Mouse (Mus musculus) embryonic facial prominence, embryonic 14.5 days (tissue): Measurements from ENCODE around the gene Gm8909. TPM values are rescaled to one million over a fixed set of nuclear protein-coding genes. Genes with fewer than 3 reads are reported as not detected.
A peak's percentile ranks its signal among the peaks of the same experiment; 100 is the strongest.
"Not testable (repeated sequence)": the region's sequence is repeated elsewhere in the genome, so short reads cannot be mapped to it uniquely, and the experiment has no call there.

ENCODE experiments used
- ATAC-seq: fragments of 200-750 bp; cut with Nextera tagmentation; 2 replicates; pipeline ENCODE4 v1.8.0; 2017; ENCODE audit warnings: low read depth, moderate number of reproducible peaks, moderate TSS enrichment
- DNase-seq: peaks from one replicate; pipeline ENCODE4 v3.0.0-alpha.2; 2015; ENCODE audit warnings: low spot score
- H3K27ac ChIP-seq: fragments of 300-500 bp; sonication (generic); replicated peaks from 2 replicates; pipeline ENCODE4 v1.5.1; 2014; ENCODE audit warnings: low read depth, mild to moderate bottlenecking, low read length, moderate library complexity
- H3K27me3 ChIP-seq: fragments of 300-500 bp; sonication (generic); replicated peaks from 2 replicates; pipeline ENCODE4 v1.6.1; 2014; ENCODE audit warnings: low read length; ENCODE audit not compliant: control insufficient read depth, insufficient read depth
- H3K36me3 ChIP-seq: fragments of 300-500 bp; sonication (generic); 2 replicates; pipeline ENCODE4 v1.6.1; 2014; ENCODE audit warnings: low read length, mixed read lengths; ENCODE audit not compliant: control insufficient read depth, insufficient read depth
- H3K4me1 ChIP-seq: fragments of 300-500 bp; sonication (generic); 2 replicates; pipeline ENCODE4 v1.6.1; 2014; ENCODE audit warnings: antibody characterized with exemption, low read length; ENCODE audit not compliant: control insufficient read depth, insufficient read depth
- H3K4me2 ChIP-seq: fragments of 300-500 bp; sonication (generic); 2 replicates; pipeline ENCODE4 v1.6.1; 2014; ENCODE audit warnings: low read depth, mild to moderate bottlenecking, low read length, moderate library complexity, mixed read lengths
- H3K4me3 ChIP-seq: fragments of 300-500 bp; sonication (generic); 2 replicates; pipeline ENCODE4 v1.5.1; 2014; ENCODE audit warnings: low read depth, mild to moderate bottlenecking, low read length
- H3K9ac ChIP-seq: fragments of 300-500 bp; sonication (generic); 2 replicates; pipeline ENCODE4 v1.6.1; 2014; ENCODE audit warnings: low read depth, mild to moderate bottlenecking, low read length, moderate library complexity, mixed read lengths
- H3K9me3 ChIP-seq: fragments of 300-500 bp; sonication (generic); 2 replicates; pipeline ENCODE4 v1.6.1; 2016; ENCODE audit warnings: low read length; ENCODE audit not compliant: control insufficient read depth
- WGBS: fragments of 180-500 bp; shearing (Covaris S2); extraction: QIAGEN DNeasy Blood & Tissue Kit; methylation state at CpG from one replicate; pipeline ENCODE4 v1.1.7; 2014; 5-methylcytosine and 5-hydroxymethylcytosine counted together
- polyA plus RNA-seq: library from polyadenylated mRNA; unstranded; fragments of >200 nt; fragmentation: Nextera tagmentation; extraction: Ambion mirVana; gene quantifications from 2 replicates; pipeline ENCODE4 v1.2.1, GENCODE M21; 2014

Gm8909 gene
- polyA plus RNA-seq, 1 experiment from 2014 or later: not detected

DNA sequence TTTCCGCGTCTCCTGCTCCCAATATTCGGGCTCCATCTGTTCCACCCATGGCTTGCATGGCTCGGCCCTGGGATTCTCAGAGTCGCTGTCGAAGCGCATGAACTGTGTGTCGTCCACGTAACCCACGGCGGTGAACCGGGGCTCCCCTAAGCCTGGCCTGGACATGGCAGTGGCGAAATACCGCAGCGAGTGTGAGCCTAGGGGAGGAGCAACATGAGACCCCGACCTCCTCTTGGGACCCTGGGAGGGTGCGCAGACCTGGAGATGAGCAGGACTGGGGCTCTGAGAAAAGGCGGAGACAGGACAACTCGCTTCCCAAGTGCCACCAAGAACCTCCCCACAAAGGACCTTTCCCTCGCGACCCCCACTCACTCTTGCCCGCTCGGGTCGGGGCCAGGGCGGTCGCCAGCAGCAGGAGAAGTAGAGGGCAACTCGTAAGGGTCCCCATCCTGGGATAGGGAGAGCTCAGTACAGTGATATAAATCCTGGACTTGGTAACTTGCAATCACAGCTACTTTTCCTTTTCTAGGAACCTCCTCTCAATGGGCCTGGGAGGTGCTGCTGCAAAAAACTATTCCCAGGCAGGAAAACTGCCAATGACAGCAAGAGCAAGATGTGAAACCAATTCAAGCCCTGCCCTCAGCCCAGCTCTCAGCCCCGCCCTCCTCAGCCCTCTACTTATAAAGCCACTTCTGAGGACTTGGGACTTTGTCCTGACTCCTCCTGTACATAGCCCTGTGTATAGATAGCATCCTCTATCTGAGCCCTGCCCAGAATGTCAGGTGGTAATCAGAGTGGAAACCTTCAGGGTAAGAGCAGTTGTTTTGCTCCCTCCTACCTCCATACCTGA lies 39.1 kb downstream of the Gm8909 start, which contains the start of gene Gm7030:
Gm7030 (minus strand) TSS at position 458 of the 850 bp plus-strand sequence.
- H3K9me3 ChIP-seq, ATAC-seq, H3K4me3 ChIP-seq, H3K9ac ChIP-seq, H3K27me3 ChIP-seq, H3K36me3 ChIP-seq, H3K4me1 ChIP-seq, H3K4me2 ChIP-seq, DNase-seq, H3K27ac ChIP-seq: not testable (repeated sequence)
- 17% methylated on average over 20 of the region's 28 CpGs for WGBS

DNA sequence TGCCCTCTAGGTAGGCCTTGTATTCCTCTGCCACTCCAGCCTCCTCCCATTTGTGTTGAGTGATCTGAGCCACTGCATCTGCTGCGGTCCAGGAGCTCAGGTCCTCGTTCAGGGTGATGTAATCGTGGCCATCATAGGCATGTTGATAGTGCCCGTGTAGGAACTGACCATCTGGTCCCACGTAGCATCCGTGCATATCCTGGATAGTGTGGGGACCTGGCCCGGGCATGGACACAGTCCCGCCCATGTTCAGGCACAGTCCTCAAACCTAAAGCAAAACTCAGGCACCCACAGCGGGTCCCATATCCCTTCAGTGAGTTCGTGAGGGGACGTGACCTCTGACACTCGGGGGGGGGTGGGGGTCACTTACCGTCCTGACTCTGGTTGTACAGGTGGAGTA lies 39.8 kb downstream of the Gm8909 start:
- ATAC-seq, DNase-seq: not testable (repeated sequence)

DNA sequence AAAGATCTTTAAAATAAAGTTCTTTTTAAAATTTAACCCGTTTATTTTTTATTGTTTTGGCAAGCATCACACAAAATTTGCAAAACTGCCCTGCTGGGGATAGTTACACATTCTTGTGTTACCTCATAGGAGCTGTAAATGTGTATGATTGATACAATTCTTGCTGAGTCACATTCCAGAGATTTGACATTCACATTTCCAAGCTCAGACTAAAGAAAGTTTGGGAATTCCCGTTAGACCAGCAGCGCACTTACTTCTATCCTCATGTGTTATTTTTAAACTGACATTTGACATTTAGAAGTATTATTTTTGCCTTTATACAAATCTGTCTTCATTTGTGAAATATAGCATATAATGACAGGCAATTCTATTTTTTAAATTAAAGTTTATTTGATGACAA lies 44.2 kb downstream of the Gm8909 start:
- WGBS: 63% methylated on average over 3 of the region's 3 CpGs
- H3K36me3 ChIP-seq, H3K4me1 ChIP-seq, H3K4me3 ChIP-seq, DNase-seq, H3K9ac ChIP-seq, H3K9me3 ChIP-seq, H3K27ac ChIP-seq, ATAC-seq, H3K4me2 ChIP-seq: not testable (repeated sequence)
- peaks cover 24% of the 10 kb centered on the region for H3K27me3 ChIP-seq

More for the DNA sequence above, 39.8 kb downstream of the Gm8909 start:
- H3K9ac ChIP-seq, H3K4me1 ChIP-seq, H3K27me3 ChIP-seq, H3K9me3 ChIP-seq, H3K27ac ChIP-seq, H3K4me3 ChIP-seq, H3K4me2 ChIP-seq, H3K36me3 ChIP-seq: not testable (repeated sequence)
- 53% methylated on average over 10 of the region's 13 CpGs for whole genome bisulfite sequencing

DNA sequence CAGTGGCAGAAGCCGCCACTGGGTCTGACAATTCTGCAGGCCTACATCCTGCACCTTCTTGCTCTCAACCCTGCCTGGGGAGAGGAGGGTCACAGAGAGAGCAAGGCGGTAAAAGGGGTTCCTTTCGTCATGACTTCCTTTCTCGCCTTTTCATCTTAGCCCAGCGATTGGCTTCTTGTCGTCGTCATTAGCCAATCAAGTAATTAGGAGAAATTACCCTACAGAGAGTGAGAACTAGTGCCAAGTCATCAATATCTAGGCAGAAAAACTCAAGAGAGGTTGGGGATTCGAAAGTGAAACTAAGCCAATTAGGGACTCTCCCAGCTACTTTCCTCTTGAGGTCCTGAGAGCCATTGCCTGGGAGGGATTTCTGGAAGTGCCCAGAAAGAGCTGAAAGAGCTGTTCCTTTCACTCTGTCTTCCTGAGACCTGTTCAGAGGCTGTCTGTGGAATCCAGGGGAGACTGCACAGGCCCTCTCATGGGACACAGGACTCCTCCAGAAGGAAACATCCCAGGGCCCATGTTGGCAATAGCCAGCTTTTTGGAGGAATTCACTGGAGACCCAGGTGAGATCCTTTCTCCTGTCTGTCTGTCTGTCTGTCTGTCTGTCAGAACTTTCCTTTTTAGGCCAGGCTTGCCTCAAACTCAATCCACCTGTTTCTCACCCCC lies 46.9 kb downstream of the Gm8909 start, which contains the start of gene Gm19684:
Gm19684 (plus strand) TSS at position 327 of the 669 bp plus-strand sequence.
- H3K4me1 ChIP-seq, H3K9me3 ChIP-seq, H3K36me3 ChIP-seq, H3K9ac ChIP-seq, H3K27ac ChIP-seq: not testable (repeated sequence)
- DNase-seq: peak; percentile 63
- 7% methylated on average over 8 of the region's 8 CpGs for WGBS
- Histone ChIP-seq H3K27me3 (peaks cover 27% of the 10 kb centered on the region), H3K4me2 (peak within 1 kb of the TSS; percentile 26), H3K4me3 (peak within 1 kb of the TSS; percentile 6; the same call in 1 of the 2 replicates)
- ATAC-seq: peak; percentile 57; the same call in 1 of the 2 replicates

DNA sequence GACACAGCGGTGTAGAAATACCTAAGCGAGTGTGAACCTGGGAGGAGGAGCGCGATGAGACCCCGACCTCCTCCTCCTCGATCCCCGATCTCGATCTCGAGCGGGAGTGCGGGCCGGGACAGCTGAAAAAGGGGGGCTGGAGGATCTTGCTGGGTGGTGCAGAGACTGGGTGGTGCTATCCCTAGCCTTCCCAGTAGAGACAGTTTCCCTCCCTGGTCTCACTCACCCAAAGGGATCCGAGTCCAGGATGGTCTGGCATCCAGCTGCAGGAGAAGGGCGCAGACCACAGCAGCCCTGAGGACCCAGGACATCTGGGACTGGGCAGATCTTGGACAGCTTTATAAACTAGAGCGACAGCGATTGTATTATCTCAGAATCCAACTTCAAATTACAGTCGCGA lies 47.5 kb downstream of the Gm8909 start:
- DNase-seq, H3K4me3 ChIP-seq, H3K27ac ChIP-seq, H3K4me1 ChIP-seq, H3K36me3 ChIP-seq, H3K9me3 ChIP-seq, H3K9ac ChIP-seq, ATAC-seq: not testable (repeated sequence)
- Histone ChIP-seq H3K27me3 (peaks cover 27% of the 10 kb centered on the region), H3K4me2 (peak overlapping the region; percentile 26)
- WGBS: 36% methylated on average over 18 of the region's 18 CpGs

DNA sequence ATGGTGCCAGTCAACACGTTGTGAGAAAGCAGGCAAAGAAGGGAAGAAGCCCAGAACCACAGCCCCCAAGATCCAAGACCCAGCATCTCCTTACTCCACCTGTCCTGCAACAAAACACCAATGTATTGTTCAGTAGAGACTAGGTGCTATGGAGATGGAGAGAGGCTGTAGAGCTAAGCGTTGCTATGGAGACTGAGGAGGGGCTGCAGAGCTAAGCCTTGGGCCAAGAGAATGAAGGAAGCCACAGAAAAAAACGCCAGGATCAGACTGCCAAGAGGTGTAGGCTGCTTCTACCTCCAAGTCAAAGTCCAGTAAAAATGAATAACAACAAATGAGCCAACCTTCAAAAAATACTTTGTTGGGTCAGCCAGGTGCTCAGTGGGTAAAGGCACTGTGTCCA lies 51.8 kb downstream of the Gm8909 start:
- not testable (repeated sequence) for ATAC-seq, H3K4me1 ChIP-seq, H3K27ac ChIP-seq, H3K4me3 ChIP-seq, H3K9me3 ChIP-seq, H3K4me2 ChIP-seq, H3K36me3 ChIP-seq, DNase-seq, H3K9ac ChIP-seq
- H3K27me3 ChIP-seq: peaks cover 22% of the 10 kb centered on the region
- 27% methylated on average over 3 of the region's 3 CpGs for WGBS

Other genes starting within 250 kb of the Gm8909 start
- 72.1 and 76.4 TPM in 2 replicates for gene Abcf1, start 198.8 kb downstream of the Gm8909 start, polyA plus RNA-seq
- 39.9 and 46.3 TPM in 2 replicates for gene Gnl1, start 188.7 kb downstream of the Gm8909 start, polyA plus RNA-seq
- 31.5 and 33.7 TPM in 2 replicates for gene Prr3, start 188.3 kb downstream of the Gm8909 start, polyA plus RNA-seq
- gene H2-T24, start 148.0 kb downstream of the Gm8909 start, polyA plus RNA-seq: 2.2 and 2.4 TPM in 2 replicates
- 9.6 and 10.1 TPM in 2 replicates for gene H2-T23, start 135.7 kb downstream of the Gm8909 start, polyA plus RNA-seq
- gene H2-T22, start 125.8 kb downstream of the Gm8909 start, polyA plus RNA-seq: 20.5 and 20.7 TPM in 2 replicates
- not detected in 2 replicates for gene Gm6034, start 125.6 kb downstream of the Gm8909 start, polyA plus RNA-seq
- not detected in 2 replicates for gene Gm11127, start 110.2 kb downstream of the Gm8909 start, polyA plus RNA-seq
- gene Gm19684, start 46.9 kb downstream of the Gm8909 start, polyA plus RNA-seq: not detected in 2 replicates
- not detected in 2 replicates for gene Gm7030, start 39.1 kb downstream of the Gm8909 start, polyA plus RNA-seq
- not detected in 2 replicates for gene H2-T3, start 21.8 kb upstream of the Gm8909 start, polyA plus RNA-seq
- 95.5 and 103 TPM in 2 replicates for gene Rpp21, start 89.5 kb upstream of the Gm8909 start, polyA plus RNA-seq
- 10.6 and 12.4 TPM in 2 replicates for gene Trim39, start 103.7 kb upstream of the Gm8909 start, polyA plus RNA-seq
- not detected in 2 replicates for gene H2-M10.2, start 118.0 kb upstream of the Gm8909 start, polyA plus RNA-seq
- gene H2-M10.1, start 157.6 kb upstream of the Gm8909 start, polyA plus RNA-seq: not detected in 2 replicates
- not detected in 2 replicates for gene H2-M10.3, start 199.9 kb upstream of the Gm8909 start, polyA plus RNA-seq